Mouse (Mus musculus) limb, embryonic 11.5 days (tissue): ENCODE data around the gene Coq3. TPM values are rescaled to one million over a fixed set of nuclear protein-coding genes. Genes with fewer than 3 reads are reported as not detected.

Experiments used
- ATAC-seq: fragments of 200-750 bp; cut with Nextera tagmentation; 2 replicates; pipeline ENCODE4 v1.8.0; 2017; ENCODE audit warnings: low read depth; ENCODE audit not compliant: insufficient number of reproducible peaks, low FRiP score, low TSS enrichment
- DNase-seq: peaks from one replicate; pipeline ENCODE4 v3.0.0-alpha.2; 2015; ENCODE audit warnings: low spot score
- H3K27ac ChIP-seq: fragments of 300-500 bp; sonication (generic); replicated peaks from 2 replicates; pipeline ENCODE4 v1.5.1; 2014; ENCODE audit warnings: low read depth, mild to moderate bottlenecking, low read length
- H3K27me3 ChIP-seq: fragments of 300-500 bp; sonication (generic); 2 replicates; pipeline ENCODE4 v1.6.1; 2014; ENCODE audit warnings: mild to moderate bottlenecking, low read length, mixed read lengths; ENCODE audit not compliant: control insufficient read depth, insufficient read depth
- H3K36me3 ChIP-seq: fragments of 300-500 bp; sonication (generic); 2 replicates; pipeline ENCODE4 v1.6.1; 2014; ENCODE audit warnings: mild to moderate bottlenecking, low read length, moderate library complexity, mixed read lengths; ENCODE audit not compliant: control insufficient read depth, insufficient read depth
- H3K4me1 ChIP-seq: fragments of 300-500 bp; sonication (generic); 2 replicates; pipeline ENCODE4 v1.6.1; 2014; ENCODE audit warnings: low read length, mixed read lengths; ENCODE audit not compliant: control insufficient read depth, insufficient read depth
- H3K4me2 ChIP-seq: fragments of 300-500 bp; sonication (generic); 2 replicates; pipeline ENCODE4 v1.6.1; 2014; ENCODE audit warnings: low read depth, mild to moderate bottlenecking, moderate library complexity; ENCODE audit not compliant: severe bottlenecking
- H3K4me3 ChIP-seq: fragments of 300-500 bp; sonication (generic); 2 replicates; pipeline ENCODE4 v1.5.1; 2014; ENCODE audit warnings: low read depth, low read length
- H3K9ac ChIP-seq: fragments of 300-500 bp; sonication (generic); 2 replicates; pipeline ENCODE4 v1.6.1; 2014; ENCODE audit warnings: mild to moderate bottlenecking, low read length
- H3K9me3 ChIP-seq: fragments of 300-500 bp; sonication (generic); 2 replicates; pipeline ENCODE4 v1.6.1; 2016; ENCODE audit warnings: low read length; ENCODE audit not compliant: control insufficient read depth
- WGBS: fragments of 180-500 bp; shearing (Covaris S2); extraction: QIAGEN DNeasy Blood & Tissue Kit; methylation state at CpG from one replicate; pipeline ENCODE4 v1.1.7; 2014; 5-methylcytosine and 5-hydroxymethylcytosine counted together
- polyA plus RNA-seq: library from polyadenylated mRNA; unstranded; fragments of >200 nt; fragmentation: Nextera tagmentation; extraction: Ambion mirVana; gene quantifications from 2 replicates; pipeline ENCODE4 v1.2.1, GENCODE M21; 2014

Gene Coq3
- polyA plus RNA-seq, 1 experiment from 2014 or later: 15.7 TPM

GRCm38 (mm10) chr4:21952255-21952654, 72.8 kb downstream of the Coq3 start:
- Histone ChIP-seq H3K9ac (no peak overlapping the region), H3K27ac (no peak overlapping the region)
- 79% methylated on average over 2 of the region's 2 CpGs for WGBS

GRCm38 (mm10) chr4:21957570-21958321, 78.3 kb downstream of the Coq3 start:
- Histone ChIP-seq H3K27ac (no peak overlapping the region), H3K4me1 (no peaks in the 10 kb centered on the region), H3K4me2 (no peak overlapping the region), H3K9ac (no peak overlapping the region), H3K4me3 (no peak overlapping the region), H3K36me3 (peaks cover 2% of the 10 kb centered on the region; the same call in 1 of the 2 replicates), H3K9me3 (no peaks in the 10 kb centered on the region), H3K27me3 (no peaks in the 10 kb centered on the region)
- peak; percentile 74 for DNase-seq
- WGBS: 59% methylated on average over 7 of the region's 7 CpGs
- no peak for ATAC-seq

More at GRCm38 (mm10) chr4:21952255-21952654, 72.8 kb downstream of the Coq3 start:
- Histone ChIP-seq H3K4me1 (no peaks in the 10 kb centered on the region), H3K9me3 (no peaks in the 10 kb centered on the region), H3K4me3 (no peak overlapping the region), H3K4me2 (no peak overlapping the region), H3K27me3 (no peaks in the 10 kb centered on the region), H3K36me3 (no peaks in the 10 kb centered on the region; the same call in 1 of the 2 replicates)
- ATAC-seq (no peak), DNase-seq (no peak)

Other genes with a start within 250 kb of the Coq3 start
- gene Prdm13, start 193.7 kb upstream of the Coq3 start, polyA plus RNA-seq: not detected in 2 replicates
- gene Ccnc, start 152.0 kb upstream of the Coq3 start, polyA plus RNA-seq: 47.8 and 48.5 TPM in 2 replicates
- gene Usp45, start 112.5 kb upstream of the Coq3 start, polyA plus RNA-seq: 11.8 and 12.1 TPM in 2 replicates
- 10.7 and 11.6 TPM in 2 replicates for gene Tstd3, start 112.5 kb upstream of the Coq3 start, polyA plus RNA-seq
- gene Pnisr, start 32.1 kb upstream of the Coq3 start, polyA plus RNA-seq: 178 and 216 TPM in 2 replicates
- 11.3 and 14.9 TPM in 2 replicates for gene Faxc, start 51.7 kb downstream of the Coq3 start, polyA plus RNA-seq